Mouse (Mus musculus) heart, adult 2 months (tissue): ENCODE measurements around the gene Mre11a. TPM values are rescaled to one million over a fixed set of nuclear protein-coding genes. Genes with fewer than 3 reads are reported as not detected.

Experiments used
- DNase-seq, 2 experiments: peaks; one replicate each; pipeline ENCODE4 v3.0.0; 2021
- H3K27ac ChIP-seq: fragments of 200-600 bp; 2 replicates; pipeline ENCODE4 v1.8.1; 2022
- H3K27me3 ChIP-seq: fragments of 200-500 bp; 2 replicates; pipeline ENCODE4 v1.6.1; 2012; ENCODE audit warnings: mild to moderate bottlenecking, low read length, inconsistent platforms, mixed read lengths; ENCODE audit not compliant: control insufficient read depth, insufficient read depth
- H3K36me3 ChIP-seq: fragments of 200-500 bp; 2 replicates; pipeline ENCODE4 v1.6.1; 2012; ENCODE audit warnings: low read length, inconsistent platforms; ENCODE audit not compliant: control insufficient read depth, insufficient read depth
- H3K4me1 ChIP-seq: fragments of 200-500 bp; 2 replicates; pipeline ENCODE4 v1.6.1; 2011; ENCODE audit warnings: low read length; ENCODE audit not compliant: control insufficient read depth, insufficient read depth
- H3K4me3 ChIP-seq: fragments of 200-600 bp; 2 replicates; pipeline ENCODE4 v1.8.1; 2022
- H3K79me2 ChIP-seq: fragments of 200-500 bp; replicated peaks from 2 replicates; pipeline ENCODE4 v1.6.1; 2012; ENCODE audit warnings: mild to moderate bottlenecking, inconsistent platforms, low read length, moderate library complexity, mixed read lengths; ENCODE audit not compliant: control insufficient read depth, insufficient read depth
- H3K9ac ChIP-seq: fragments of 200-500 bp; 2 replicates; pipeline ENCODE4 v1.6.1; 2012; ENCODE audit warnings: low read depth, mild to moderate bottlenecking, control low read depth, inconsistent platforms, low read length, mixed read lengths
- CTCF ChIP-seq: fragments of 200-600 bp; IDR thresholded peaks from 2 replicates; pipeline ENCODE4 v1.8.1; 2022; ENCODE audit warnings: antibody characterized with exemption, mild to moderate bottlenecking, moderate library complexity
- EP300 ChIP-seq: fragments of 200-500 bp; IDR thresholded peaks from 2 replicates; pipeline ENCODE4 v1.6.1; 2011; ENCODE audit warnings: low read depth, low read length, control low read depth; ENCODE audit not compliant: insufficient read depth
- POLR2A ChIP-seq: fragments of 200-500 bp; IDR thresholded peaks from 2 replicates; pipeline ENCODE4 v1.6.1; 2011; ENCODE audit warnings: mild to moderate bottlenecking, low read depth, low read length, control low read depth; ENCODE audit not compliant: insufficient read depth
- WGBS: fragments of 180-500 bp; shearing (Covaris S2); methylation state at CpG from one replicate; pipeline ENCODE4 v1.1.7; 2018; 5-methylcytosine and 5-hydroxymethylcytosine counted together
- intact Hi-C: fragments of 180-260 bp; cut with DNase I; formaldehyde crosslinking; loops from one replicate; pipeline ENCODE4 v1.15.1; 2025
- polyA plus RNA-seq: library from polyadenylated mRNA; depleted of rRNA; stranded (reverse); fragments of >200 nt; gene quantifications from 2 replicates; pipeline ENCODE4 v1.2.3, GENCODE M21; 2012
- total RNA-seq, 2 experiments: library from RNA; stranded (reverse); gene quantifications; 2 replicates each; pipeline ENCODE4 v1.2.3; 2021

The Mre11a gene
- total and polyA plus RNA-seq, 3 experiments, result 2.8 to 10.4 (median 9.8) TPM

GRCm38 (mm10) chr9:14843901-14844300, 59.4 kb downstream of the Mre11a start:
- WGBS, result 95% methylated on average over 3 of the region's 3 CpGs
- TF ChIP-seq POLR2A (no peak), CTCF (no peak), EP300 (no peak)

GRCm38 (mm10) chr9:14846428-14846827, 62.0 kb downstream of the Mre11a start:
- Histone ChIP-seq H3K4me1 (peaks cover 2% of the 10 kb centered on the region), H3K36me3 (no peaks in the 10 kb centered on the region), H3K27me3 (no peaks in the 10 kb centered on the region), H3K79me2 (no peaks in the 10 kb centered on the region), H3K4me3 (no peak overlapping the region), H3K27ac (no peak overlapping the region), H3K9ac (no peak overlapping the region)
- intact Hi-C loops, result no loop called here
- no peak for DNase-seq
- TF ChIP-seq POLR2A (no peak), CTCF (peak; percentile 55)
- WGBS, result 48% methylated on average over 5 of the region's 5 CpGs

More at GRCm38 (mm10) chr9:14843901-14844300, 59.4 kb downstream of the Mre11a start:
- no peak for DNase-seq
- peaks cover 2% of the 10 kb centered on the region for H3K4me1 ChIP-seq
- no peak overlapping the region for H3K27ac ChIP-seq
- H3K27me3 ChIP-seq, result no peaks in the 10 kb centered on the region
- H3K79me2 ChIP-seq, result no peaks in the 10 kb centered on the region
- H3K9ac ChIP-seq, result no peak overlapping the region
- no peaks in the 10 kb centered on the region for H3K36me3 ChIP-seq
- no peak overlapping the region for H3K4me3 ChIP-seq
- intact Hi-C loops, result no loop called here

- intact Hi-C loops, result no loop called here
- TF ChIP-seq EP300, result no peak
- no peak for TF ChIP-seq POLR2A
- no peak for TF ChIP-seq CTCF
- no peak for DNase-seq
- H3K27ac ChIP-seq, result no peak overlapping the region
- WGBS, result 61% methylated on average over 1 of the region's 1 CpGs
- no peak overlapping the region for H3K4me3 ChIP-seq
- no peaks in the 10 kb centered on the region for H3K27me3 ChIP-seq
- no peaks in the 10 kb centered on the region for H3K4me1 ChIP-seq
- H3K36me3 ChIP-seq, result no peaks in the 10 kb centered on the region
- H3K9ac ChIP-seq, result no peak overlapping the region
- no peaks in the 10 kb centered on the region for H3K79me2 ChIP-seq
Measured at GRCm38 (mm10) chr9:14848267-14848935, 63.9 kb downstream of the Mre11a start.

GRCm38 (mm10) chr9:14854585-14854984, 70.1 kb downstream of the Mre11a start:
- Histone ChIP-seq H3K36me3 (no peaks in the 10 kb centered on the region), H3K79me2 (no peaks in the 10 kb centered on the region), H3K9ac (no peak overlapping the region), H3K4me1 (no peaks in the 10 kb centered on the region), H3K4me3 (no peak overlapping the region), H3K27ac (no peak overlapping the region), H3K27me3 (no peaks in the 10 kb centered on the region)
- WGBS, result 68% methylated on average over 4 of the region's 4 CpGs
- no peak for DNase-seq
- intact Hi-C loops, result no loop called here
- no peak for TF ChIP-seq EP300
- TF ChIP-seq CTCF, result no peak
- no peak for TF ChIP-seq POLR2A

GRCm38 (mm10) chr9:14856922-14857654, 72.6 kb downstream of the Mre11a start:
- Histone ChIP-seq H3K4me1 (no peaks in the 10 kb centered on the region), H3K27me3 (peaks cover 14% of the 10 kb centered on the region), H3K9ac (no peak overlapping the region), H3K4me3 (no peak overlapping the region), H3K36me3 (no peaks in the 10 kb centered on the region), H3K79me2 (no peaks in the 10 kb centered on the region), H3K27ac (no peak overlapping the region)
- 34% methylated on average over 4 of the region's 4 CpGs for WGBS
- DNase-seq, result no peak
- intact Hi-C loops, result no loop called here
- TF ChIP-seq EP300 (no peak), POLR2A (no peak), CTCF (no peak)

- H3K9ac ChIP-seq, result no peak overlapping the region
- no peaks in the 10 kb centered on the region for H3K36me3 ChIP-seq
- 56% methylated on average over 7 of the region's 7 CpGs for WGBS
- H3K79me2 ChIP-seq, result no peaks in the 10 kb centered on the region
- no peak for TF ChIP-seq POLR2A
- TF ChIP-seq EP300, result no peak
- TF ChIP-seq CTCF, result no peak
- DNase-seq, result no peak
- H3K27ac ChIP-seq, result no peak overlapping the region
- no peak overlapping the region for H3K4me3 ChIP-seq
- intact Hi-C loops, result no loop called here
- peaks cover 14% of the 10 kb centered on the region for H3K27me3 ChIP-seq
- no peaks in the 10 kb centered on the region for H3K4me1 ChIP-seq
Measured at GRCm38 (mm10) chr9:14858170-14858706, 73.8 kb downstream of the Mre11a start.
